Mouse (Mus musculus) liver, embryonic 14.5 days (tissue): ENCODE data around the gene Tmem199. TPM values are rescaled to one million over a fixed set of nuclear protein-coding genes. Genes with fewer than 3 reads are reported as not detected.

Experiments
- ATAC-seq: fragments of 200-750 bp; cut with Nextera tagmentation; 2 replicates; pipeline ENCODE4 v1.8.0; 2017; ENCODE audit warnings: moderate number of reproducible peaks, mild to moderate bottlenecking, moderate library complexity; ENCODE audit not compliant: insufficient read depth
- DNase-seq, 3 experiments: peaks; one replicate each; pipeline ENCODE4 v3.0.0-alpha.2; 2012 to 2013; ENCODE audit warnings: low read depth in 3 of 3, low spot score in 3 of 3
- H3K27ac ChIP-seq: fragments of 300-500 bp; sonication (generic); 2 replicates; pipeline ENCODE4 v1.5.1; 2014; ENCODE audit warnings: moderate library complexity, mild to moderate bottlenecking, control low read depth, inconsistent platforms
- H3K27me3 ChIP-seq: fragments of 300-500 bp; sonication (generic); 2 replicates; pipeline ENCODE4 v1.6.1; 2014; ENCODE audit warnings: mild to moderate bottlenecking, low read length, moderate library complexity; ENCODE audit not compliant: control insufficient read depth, insufficient read depth
- H3K36me3 ChIP-seq: fragments of 300-500 bp; sonication (generic); replicated peaks from 2 replicates; pipeline ENCODE4 v1.6.1; 2014; ENCODE audit warnings: low read depth; ENCODE audit not compliant: control insufficient read depth, insufficient read depth
- H3K4me1 ChIP-seq, 2 experiments: fragments of 200-500 bp in 1 of 2; fragments of 300-500 bp in 1 of 2; sonication (generic) in 1 of 2; replicated peaks; 2 replicates each; pipeline ENCODE4 v1.6.1; 2012 to 2014; ENCODE audit warnings: antibody characterized with exemption in 1 of 2, inconsistent platforms in 1 of 2, low read length in 1 of 2; ENCODE audit not compliant: control insufficient read depth in 2 of 2, insufficient read depth in 2 of 2
- H3K4me2 ChIP-seq: fragments of 300-500 bp; sonication (generic); 2 replicates; pipeline ENCODE4 v1.6.1; 2014; ENCODE audit warnings: low read depth, mild to moderate bottlenecking, control low read depth, moderate library complexity
- H3K4me3 ChIP-seq, 2 experiments: fragments of 200-500 bp in 1 of 2; fragments of 300-500 bp in 1 of 2; sonication (generic) in 1 of 2; 2 replicates each; pipeline ENCODE4 v1.5.1; 2012 to 2014; ENCODE audit warnings: low read depth in 2 of 2, low read length in 2 of 2, mild to moderate bottlenecking in 2 of 2, control low read depth in 1 of 2, inconsistent platforms in 1 of 2, moderate library complexity in 1 of 2; ENCODE audit not compliant: insufficient read depth in 1 of 2
- H3K9ac ChIP-seq: fragments of 300-500 bp; sonication (generic); replicated peaks from 2 replicates; pipeline ENCODE4 v1.6.1; 2014; ENCODE audit warnings: mild to moderate bottlenecking, control low read depth, moderate library complexity
- H3K9me3 ChIP-seq: fragments of 300-500 bp; sonication (generic); 2 replicates; pipeline ENCODE4 v1.6.1; 2016; ENCODE audit warnings: low read length, mixed read lengths; ENCODE audit not compliant: control insufficient read depth
- CTCF ChIP-seq: IDR thresholded peaks from 2 replicates; pipeline ENCODE4 v1.5.1; 2016; ENCODE audit warnings: antibody characterized with exemption, low read depth, control low read depth
- EP300 ChIP-seq: IDR thresholded peaks from 2 replicates; pipeline ENCODE4 v1.6.1; 2016; ENCODE audit warnings: antibody characterized with exemption, low read depth
- WGBS: fragments of 180-500 bp; shearing (Covaris S2); extraction: QIAGEN DNeasy Blood & Tissue Kit; methylation state at CpG from one replicate; pipeline ENCODE4 v1.1.7; 2014; ENCODE audit not compliant: insufficient replicate concordance; 5-methylcytosine and 5-hydroxymethylcytosine counted together
- polyA plus RNA-seq, 2 experiments: library from polyadenylated mRNA; depleted of rRNA in 1 of 2; stranded (reverse) in 1 of 2; unstranded in 1 of 2; fragments of >200 nt; fragmentation: Nextera tagmentation in 1 of 2; extraction: Ambion mirVana in 1 of 2; gene quantifications; 2 replicates each; pipeline versions ENCODE4 v1.2.1 to v1.2.3; 2012 to 2014

Gene Tmem199
- 10.6 and 14.5 TPM in 2 replicates for polyA plus RNA-seq (2012; rRNA removed)
- polyA plus RNA-seq (2014; fragmentation: Nextera tagmentation; extraction: Ambion mirVana): 20.6 and 22.1 TPM in 2 replicates

GRCm38 (mm10) chr11:78512025-78512957, at the start of gene Tmem199, which contains the start of gene Poldip2:
Gene Tmem199, minus strand, starts transcription at chr11:78512172.
Gene Poldip2, plus strand, starts transcription at chr11:78512193.
- under 1% methylated on average over 67 of the region's 67 CpGs for WGBS
- Histone ChIP-seq H3K36me3 (peaks cover 29% of the 10 kb centered on the region), H3K9ac (peak within 1 kb of the TSS; percentile 84), H3K4me3 (peak within 1 kb of the TSS; percentile 75), H3K4me1 (peaks cover 4 to 11% of the 10 kb centered on the region in 2 experiments; a peak in 3 of 4 replicates), H3K9me3 (no peaks in the 10 kb centered on the region), H3K4me2 (peak within 1 kb of the TSS; percentile 81), H3K27ac (peak within 1 kb of the TSS; percentile 4; the same call in 1 of the 2 replicates), H3K27me3 (no peaks in the 10 kb centered on the region)
- no peak for TF ChIP-seq CTCF
- TF ChIP-seq EP300: no peak
- peak; percentile 98 for ATAC-seq
- peak; percentile 80 to 83 (median 80) for DNase-seq

DNA sequence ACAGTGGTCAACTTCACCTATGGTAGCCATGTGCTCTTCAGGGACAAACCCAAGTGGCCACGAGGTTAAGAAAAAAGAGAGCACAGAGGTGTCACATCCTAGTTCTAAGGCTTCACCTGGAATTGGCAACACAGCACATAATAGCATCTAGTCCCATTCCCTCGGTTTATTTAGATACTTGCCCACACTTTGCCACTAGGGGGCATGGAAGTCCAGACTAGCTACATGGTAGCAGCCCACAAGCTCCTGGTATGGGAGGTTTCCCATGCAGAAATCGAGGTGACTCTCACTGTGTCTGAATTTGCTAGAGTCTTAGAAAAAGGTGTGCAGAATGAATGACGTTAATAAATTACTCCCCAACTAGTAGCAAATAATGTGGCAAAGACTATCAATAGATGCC, 48.5 kb upstream of the Tmem199 start:
- no peak overlapping the region for H3K27ac ChIP-seq
- H3K27me3 ChIP-seq: no peaks in the 10 kb centered on the region
- no peak overlapping the region for H3K4me3 ChIP-seq
- peaks cover 0 to 12% of the 10 kb centered on the region in 2 experiments; a peak in 2 of 4 replicates for H3K4me1 ChIP-seq
- TF ChIP-seq CTCF (peak; percentile 84), EP300 (no peak)
- 5% methylated on average over 4 of the region's 4 CpGs for WGBS
- no peaks in the 10 kb centered on the region for H3K9me3 ChIP-seq
- no peak overlapping the region for H3K4me2 ChIP-seq
- no peak for ATAC-seq
- no peaks in the 10 kb centered on the region for H3K36me3 ChIP-seq
- no peak overlapping the region for H3K9ac ChIP-seq
- no peak for DNase-seq

- ATAC-seq (no peak), DNase-seq (no peak)
- H3K27me3 ChIP-seq: no peaks in the 10 kb centered on the region
- H3K4me1 ChIP-seq: peaks cover 0 to 16% of the 10 kb centered on the region in 2 experiments
- H3K27ac ChIP-seq: no peak overlapping the region
- WGBS: 53% methylated on average over 8 of the region's 8 CpGs
- no peak overlapping the region for H3K9ac ChIP-seq
- H3K36me3 ChIP-seq: no peaks in the 10 kb centered on the region
- H3K4me2 ChIP-seq: no peak overlapping the region
- TF ChIP-seq CTCF (peak; percentile 59), EP300 (no peak)
- H3K9me3 ChIP-seq: no peaks in the 10 kb centered on the region
- no peak overlapping the region for H3K4me3 ChIP-seq
These were observed 45.3 kb upstream of the Tmem199 start for GRCm38 (mm10) chr11:78557241-78557640.

GRCm38 (mm10) chr11:78556070-78556469, 44.1 kb upstream of the Tmem199 start:
- WGBS: 49% methylated on average over 4 of the region's 4 CpGs
- Histone ChIP-seq H3K27me3 (no peaks in the 10 kb centered on the region), H3K27ac (no peak overlapping the region), H3K4me3 (no peak overlapping the region), H3K36me3 (no peaks in the 10 kb centered on the region), H3K9me3 (no peaks in the 10 kb centered on the region), H3K4me2 (no peak overlapping the region), H3K9ac (no peak overlapping the region), H3K4me1 (peaks cover 2 to 19% of the 10 kb centered on the region in 2 experiments)
- DNase-seq (no peak), ATAC-seq (no peak)
- TF ChIP-seq CTCF (no peak), EP300 (no peak)

DNA sequence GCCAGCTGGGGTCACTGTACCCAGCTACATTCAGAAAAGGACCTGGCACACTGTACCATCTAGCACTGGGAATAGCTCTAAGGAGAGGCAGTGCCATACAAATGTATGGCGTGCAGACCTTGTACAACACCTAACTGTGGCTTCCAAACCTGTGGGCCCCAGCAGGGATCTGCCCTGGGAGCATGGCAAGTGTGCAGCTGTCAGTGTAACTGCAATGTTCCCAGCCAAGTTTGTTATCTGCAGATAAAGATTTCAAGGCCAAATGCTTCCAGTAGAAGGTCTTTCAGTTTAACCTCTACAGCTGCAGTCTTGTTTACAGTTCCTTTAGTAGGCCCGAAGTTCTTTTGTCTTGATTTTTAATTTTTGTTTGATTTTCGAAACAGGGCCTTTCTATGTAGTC, 43.7 kb upstream of the Tmem199 start:
- Histone ChIP-seq H3K9ac (no peak overlapping the region), H3K36me3 (no peaks in the 10 kb centered on the region), H3K4me1 (peaks cover 3 to 22% of the 10 kb centered on the region in 2 experiments), H3K4me2 (no peak overlapping the region), H3K9me3 (no peaks in the 10 kb centered on the region), H3K27me3 (no peaks in the 10 kb centered on the region), H3K27ac (peak overlapping the region; percentile 12; the same call in 1 of the 2 replicates), H3K4me3 (no peak overlapping the region)
- DNase-seq: no peak
- 29% methylated on average over 3 of the region's 3 CpGs for WGBS
- no peak for ATAC-seq
- no peak for TF ChIP-seq CTCF
- TF ChIP-seq EP300: no peak; the same call in 1 of the 2 replicates
